Mouse (Mus musculus) G1E (cell line): ENCODE data around the gene Stab2. TPM values are rescaled to one million over a fixed set of nuclear protein-coding genes. Genes with fewer than 3 reads are reported as not detected.

Experiments used
- ATAC-seq: 2 replicates; pipeline ENCODE4 v1.8.0; 2016; ENCODE audit warnings: mild to moderate bottlenecking; ENCODE audit not compliant: insufficient number of reproducible peaks, poor library complexity, low FRiP score, severe bottlenecking; ENCODE audit errors: extremely low read depth
- DNase-seq: peaks from one replicate; pipeline ENCODE4 v3.0.0; 2012; ENCODE audit warnings: low spot score
- H3K27me3 ChIP-seq: 2 replicates; pipeline ENCODE4 v1.6.1; 2012; ENCODE audit warnings: mild to moderate bottlenecking, low read length, inconsistent platforms; ENCODE audit not compliant: insufficient read depth
- H3K36me3 ChIP-seq: replicated peaks from 2 replicates; pipeline ENCODE3; 2012; ENCODE audit warnings: mild to moderate bottlenecking, inconsistent platforms
- H3K4me1 ChIP-seq: 2 replicates; pipeline ENCODE4 v1.6.1; 2012; ENCODE audit warnings: low read depth, low read length, inconsistent platforms, mixed read lengths; ENCODE audit not compliant: insufficient read depth
- H3K4me3 ChIP-seq: 2 replicates; pipeline ENCODE4 v1.5.1; 2012; ENCODE audit warnings: low read depth, mild to moderate bottlenecking, inconsistent platforms, low read length, moderate library complexity, mixed read lengths
- H3K9me3 ChIP-seq: replicated peaks from 2 replicates; pipeline ENCODE4 v1.6.1; 2012; ENCODE audit warnings: inconsistent platforms
- CTCF ChIP-seq: IDR thresholded peaks from 2 replicates; pipeline ENCODE4 v1.5.1; 2012; ENCODE audit warnings: low read depth, low read length, inconsistent platforms, mixed read lengths
- GATA1 ChIP-seq: IDR thresholded peaks from 2 replicates; pipeline ENCODE4 v1.6.1; 2012; ENCODE audit warnings: borderline replicate concordance, low read length, inconsistent platforms, mixed read lengths
- GATA2 ChIP-seq: IDR thresholded peaks from 2 replicates; pipeline ENCODE4 v1.6.1; 2012; ENCODE audit warnings: low read depth, low read length, inconsistent platforms, borderline replicate concordance
- POLR2AphosphoS5 ChIP-seq: IDR thresholded peaks from 2 replicates; pipeline ENCODE4 v1.6.1; 2012; ENCODE audit warnings: low read depth, low read length, inconsistent platforms; ENCODE audit not compliant: insufficient replicate concordance
- TAL1 ChIP-seq: conservative IDR thresholded peaks from 2 replicates; pipeline ENCODE4 v1.6.1; 2012; ENCODE audit warnings: low read depth, low read length, inconsistent platforms, mixed read lengths
- polyA plus RNA-seq: library from polyadenylated mRNA; stranded (reverse); fragments of >175 nt; gene quantifications from 2 replicates; pipeline ENCODE4 v1.2.3, GENCODE M21; 2012
- total RNA-seq, 2 experiments: library from RNA; stranded (forward) in 1 of 2; stranded (reverse) in 1 of 2; fragments of 200-1000 nt in 1 of 2; fragments of >200 nt in 1 of 2; fragmentation: Nextera tagmentation in 1 of 2; gene quantifications; 2 replicates each; pipeline ENCODE4 v1.2.3; 2014 to 2017

The Stab2 gene
- total and polyA plus RNA-seq, 3 experiments: under 0.01 to 29.7 TPM; not detected in 1

GRCm38 (mm10) chr10:86973276-86973675 lies 34.5 kb downstream of the Stab2 start:
- H3K36me3 ChIP-seq: no peaks in the 10 kb centered on the region

GRCm38 (mm10) chr10:86972503-86972826 lies 35.4 kb downstream of the Stab2 start:
- H3K36me3 ChIP-seq: no peaks in the 10 kb centered on the region
- ATAC-seq (no peak), DNase-seq (no peak)
- H3K4me1 ChIP-seq: no peaks in the 10 kb centered on the region
- peaks cover 30% of the 10 kb centered on the region for H3K9me3 ChIP-seq
- TF ChIP-seq TAL1 (no peak), POLR2AphosphoS5 (no peak), GATA2 (no peak), GATA1 (no peak), CTCF (no peak)
- H3K27me3 ChIP-seq: no peaks in the 10 kb centered on the region; the same call in 1 of the 2 replicates
- no peak overlapping the region for H3K4me3 ChIP-seq

More at GRCm38 (mm10) chr10:86973276-86973675, 34.5 kb downstream of the Stab2 start:
- H3K4me1 ChIP-seq: no peaks in the 10 kb centered on the region
- no peak for DNase-seq
- H3K9me3 ChIP-seq: peaks cover 36% of the 10 kb centered on the region
- no peak for TF ChIP-seq GATA2
- no peak for TF ChIP-seq CTCF
- TF ChIP-seq GATA1: no peak
- TF ChIP-seq POLR2AphosphoS5: no peak
- TF ChIP-seq TAL1: no peak
- no peak for ATAC-seq
- no peaks in the 10 kb centered on the region; the same call in 1 of the 2 replicates for H3K27me3 ChIP-seq
- no peak overlapping the region for H3K4me3 ChIP-seq

- no peak for ATAC-seq
- no peak overlapping the region for H3K4me3 ChIP-seq
- DNase-seq: no peak
- H3K36me3 ChIP-seq: no peaks in the 10 kb centered on the region
- H3K9me3 ChIP-seq: peaks cover 30% of the 10 kb centered on the region
- no peaks in the 10 kb centered on the region; the same call in 1 of the 2 replicates for H3K27me3 ChIP-seq
- TF ChIP-seq TAL1 (no peak), GATA1 (no peak), GATA2 (no peak), POLR2AphosphoS5 (no peak), CTCF (no peak)
- H3K4me1 ChIP-seq: no peaks in the 10 kb centered on the region
Observed at GRCm38 (mm10) chr10:86971680-86972502, 35.9 kb downstream of the Stab2 start.

- Histone ChIP-seq H3K27me3 (no peaks in the 10 kb centered on the region; the same call in 1 of the 2 replicates), H3K4me3 (no peak overlapping the region), H3K9me3 (peaks cover 18% of the 10 kb centered on the region), H3K4me1 (no peaks in the 10 kb centered on the region), H3K36me3 (no peaks in the 10 kb centered on the region)
- ATAC-seq (no peak), DNase-seq (no peak)
- TF ChIP-seq GATA2 (no peak), CTCF (no peak), TAL1 (no peak), POLR2AphosphoS5 (no peak), GATA1 (no peak)
Observed at GRCm38 (mm10) chr10:86969346-86969745, 38.5 kb downstream of the Stab2 start.

GRCm38 (mm10) chr10:86961542-86962466 lies 46.0 kb downstream of the Stab2 start:
- Histone ChIP-seq H3K36me3 (no peaks in the 10 kb centered on the region), H3K4me1 (no peaks in the 10 kb centered on the region), H3K9me3 (peaks cover 7% of the 10 kb centered on the region), H3K27me3 (no peaks in the 10 kb centered on the region), H3K4me3 (no peak overlapping the region)
- no peak for DNase-seq
- no peak for TF ChIP-seq GATA1
- TF ChIP-seq TAL1: no peak
- TF ChIP-seq POLR2AphosphoS5: no peak
- TF ChIP-seq GATA2: no peak
- TF ChIP-seq CTCF: no peak
- ATAC-seq: no peak

- Histone ChIP-seq H3K36me3 (no peaks in the 10 kb centered on the region), H3K4me3 (no peak overlapping the region), H3K4me1 (no peaks in the 10 kb centered on the region), H3K9me3 (peaks cover 23% of the 10 kb centered on the region), H3K27me3 (no peaks in the 10 kb centered on the region)
- DNase-seq (no peak), ATAC-seq (no peak)
- TF ChIP-seq CTCF (no peak), POLR2AphosphoS5 (no peak), GATA1 (no peak), TAL1 (no peak), GATA2 (no peak)
Observed at GRCm38 (mm10) chr10:86955299-86955698, 52.5 kb downstream of the Stab2 start.
